ENCODE assay signal across 11 mouse cellular contexts in genomic region chr12:99550629-99551028, GRCm38 (mm10). TPM values are rescaled to one million over a fixed set of nuclear protein-coding genes. Genes with fewer than 3 reads are reported as not detected.
DNase-seq lines count a peak whose midpoint lies in the region; ATAC-seq and TF ChIP-seq lines count a peak whose summit lies in the region.
"Had no signal": no experiment of that assay in that cellular context is flagged by ENCODE, and none has a peak within 500 bp of the region (broad histone marks: within the 10 kb centered on the region; RNA-seq: fewer than 3 reads in every experiment).

No protein-coding gene starts in this region.

- TF ChIP-seq POLR2A in cerebellum, adult 2 months (IDR thresholded peaks at IDR 0.05; ENCODE audit: borderline replicate concordance, insufficient read depth, low read length), result no peak
- no peak for TF ChIP-seq POLR2A in lung, adult 2 months (IDR thresholded peaks at IDR 0.05; ENCODE audit: borderline replicate concordance, extremely low read depth, low read depth, low read length)
- no peak for TF ChIP-seq POLR2A in small intestine, adult 2 months (IDR thresholded peaks at IDR 0.05; ENCODE audit: low read depth, low read length)

- peaks cover 19% of the 10 kb centered on the region for H3K4me1 ChIP-seq in cerebellum, adult 2 months (ENCODE audit: control insufficient read depth, insufficient read depth, low read length)
- peaks cover 2% of the 10 kb centered on the region; the same call in 1 of the 2 replicates for H3K4me1 ChIP-seq in lung, adult 2 months (ENCODE audit: control insufficient read depth, insufficient read depth, low read length)
- 0 out of 2 replicates have a peak, but pooled peaks cover 1% of the 10 kb centered on the region for H3K4me1 ChIP-seq in small intestine, adult 2 months (ENCODE audit: control insufficient read depth, insufficient read depth, insufficient read length, low read length)

- 63% methylated on average over 8 of the region's 8 CpGs for WGBS in cerebellum, adult 2 months
- whole genome bisulfite sequencing in lung, adult 2 months, result 60% methylated on average over 8 of the region's 8 CpGs
- WGBS in small intestine, adult 2 months, result 70% methylated on average over 8 of the region's 8 CpGs

- peak; percentile 10; the same call in 1 of the 2 replicates for TF ChIP-seq CTCF in cerebellum, adult 2 months (IDR thresholded peaks at IDR 0.05; ENCODE audit: borderline replicate concordance, insufficient read depth, low read depth, low read length)
- TF ChIP-seq CTCF in lung, adult 2 months (IDR thresholded peaks at IDR 0.05; ENCODE audit: insufficient read depth, low read length), result peak; percentile 37
- TF ChIP-seq CTCF in small intestine, adult 2 months (IDR thresholded peaks at IDR 0.05; ENCODE audit: extremely low read depth, insufficient read length, insufficient replicate concordance, low read depth, low read length), result peak; percentile 48; the same call in 1 of the 2 replicates

- no peak overlapping the region for H3K4me3 ChIP-seq in cerebellum, adult 2 months (replicated peaks; ENCODE audit: insufficient read depth, low read depth, low read length)
- H3K4me3 ChIP-seq in lung, adult 2 months (replicated peaks; ENCODE audit: extremely low read depth, low read depth, low read length), result no peak overlapping the region
- H3K4me3 ChIP-seq in small intestine, adult 2 months (ENCODE audit: low read depth, low read length), result no peak overlapping the region
- H3K4me3 ChIP-seq: forebrain, embryonic 15.5 days; megakaryocyte, embryonic 14.5 days had no signal

- H3K36me3 ChIP-seq in small intestine, adult 2 months (ENCODE audit: control insufficient read depth, insufficient read depth, low read length), result no peaks in the 10 kb centered on the region
- H3K36me3 ChIP-seq: forebrain, embryonic 15.5 days had no signal

- no peak for ATAC-seq in inflammation-experienced regulatory T-cells, adult 6 months
- ATAC-seq: forebrain, embryonic 15.5 days had no signal

- H3K27ac ChIP-seq in cerebellum, adult 2 months (ENCODE audit: insufficient read depth, low read length), result no peak overlapping the region
- H3K27ac ChIP-seq in small intestine, adult 2 months (ENCODE audit: insufficient read depth, low read depth, low read length), result no peak overlapping the region
- H3K27ac ChIP-seq: forebrain, embryonic 15.5 days had no signal

- no peaks in the 10 kb centered on the region for H3K27me3 ChIP-seq in cerebellum, adult 2 months (ENCODE audit: control insufficient read depth, insufficient read depth, low read length)
- no peaks in the 10 kb centered on the region for H3K27me3 ChIP-seq in small intestine, adult 2 months (ENCODE audit: control insufficient read depth, insufficient read depth, low read length)
- H3K27me3 ChIP-seq: forebrain, embryonic 15.5 days; megakaryocyte, embryonic 14.5 days had no signal

- DNase-seq in cerebellum, adult 2 months, result no peak
- DNase-seq in cerebellum, adult 9-11 months, result no peak
- no peak for DNase-seq in lung, adult 2 months
- no peak for DNase-seq in lung, postnatal 10 days
- DNase-seq in R1 (ENCODE audit: low read depth, low spot score), result peak; percentile 27
- DNase-seq in heart, adult 18-20 months, result no peak
- DNase-seq: kidney, adult 11 months had no signal

RNA-seq across cellular contexts. Expression of gene Foxn3, which starts 12.8 kb away (rescaled TPM):
- polyA plus RNA-seq in cerebellum, adult 2 months (2012; rRNA removed), result 58.2 and 61.5 TPM in 2 replicates
- 43.6 and 48.2 TPM in 2 replicates for polyA plus RNA-seq in lung, adult 2 months (2012; rRNA removed)
- polyA plus RNA-seq in small intestine, adult 2 months (2012; rRNA removed), result 6.7 and 17.5 TPM in 2 replicates
- 100 to 1,000 TPM in 1 of 3 experiments, 10 to 100 TPM in 2; 65.0 to 119 (median 97.5) TPM for polyA plus RNA-seq in inflammation-experienced regulatory T-cells, adult 6 months (2017; shearing (Covaris generic))
- total RNA-seq in heart, adult 18-20 months (2021), result 100 to 1,000 TPM in 1 of 2 experiments, 10 to 100 TPM in 1; 98.5 to 102 TPM
